Mouse (Mus musculus) liver, embryonic 14.5 days (tissue): ENCODE results near the gene Slc39a10. TPM values are rescaled to one million over a fixed set of nuclear protein-coding genes. Genes with fewer than 3 reads are reported as not detected.

ENCODE experiments used
- ATAC-seq: fragments of 200-750 bp; cut with Nextera tagmentation; 2 replicates; pipeline ENCODE4 v1.8.0; 2017; ENCODE audit warnings: moderate number of reproducible peaks, mild to moderate bottlenecking, moderate library complexity; ENCODE audit not compliant: insufficient read depth
- DNase-seq, 3 experiments: peaks; one replicate each; pipeline ENCODE4 v3.0.0-alpha.2; 2012 to 2013; ENCODE audit warnings: low read depth in 3 of 3, low spot score in 3 of 3
- H3K27ac ChIP-seq: fragments of 300-500 bp; sonication (generic); 2 replicates; pipeline ENCODE4 v1.5.1; 2014; ENCODE audit warnings: moderate library complexity, mild to moderate bottlenecking, control low read depth, inconsistent platforms
- H3K27me3 ChIP-seq: fragments of 300-500 bp; sonication (generic); 2 replicates; pipeline ENCODE4 v1.6.1; 2014; ENCODE audit warnings: mild to moderate bottlenecking, low read length, moderate library complexity; ENCODE audit not compliant: control insufficient read depth, insufficient read depth
- H3K36me3 ChIP-seq: fragments of 300-500 bp; sonication (generic); replicated peaks from 2 replicates; pipeline ENCODE4 v1.6.1; 2014; ENCODE audit warnings: low read depth; ENCODE audit not compliant: control insufficient read depth, insufficient read depth
- H3K4me1 ChIP-seq, 2 experiments: fragments of 200-500 bp in 1 of 2; fragments of 300-500 bp in 1 of 2; sonication (generic) in 1 of 2; replicated peaks; 2 replicates each; pipeline ENCODE4 v1.6.1; 2012 to 2014; ENCODE audit warnings: antibody characterized with exemption in 1 of 2, inconsistent platforms in 1 of 2, low read length in 1 of 2; ENCODE audit not compliant: control insufficient read depth in 2 of 2, insufficient read depth in 2 of 2
- H3K4me2 ChIP-seq: fragments of 300-500 bp; sonication (generic); 2 replicates; pipeline ENCODE4 v1.6.1; 2014; ENCODE audit warnings: low read depth, mild to moderate bottlenecking, control low read depth, moderate library complexity
- H3K4me3 ChIP-seq, 2 experiments: fragments of 200-500 bp in 1 of 2; fragments of 300-500 bp in 1 of 2; sonication (generic) in 1 of 2; 2 replicates each; pipeline ENCODE4 v1.5.1; 2012 to 2014; ENCODE audit warnings: low read depth in 2 of 2, low read length in 2 of 2, mild to moderate bottlenecking in 2 of 2, control low read depth in 1 of 2, inconsistent platforms in 1 of 2, moderate library complexity in 1 of 2; ENCODE audit not compliant: insufficient read depth in 1 of 2
- H3K9ac ChIP-seq: fragments of 300-500 bp; sonication (generic); replicated peaks from 2 replicates; pipeline ENCODE4 v1.6.1; 2014; ENCODE audit warnings: mild to moderate bottlenecking, control low read depth, moderate library complexity
- H3K9me3 ChIP-seq: fragments of 300-500 bp; sonication (generic); 2 replicates; pipeline ENCODE4 v1.6.1; 2016; ENCODE audit warnings: low read length, mixed read lengths; ENCODE audit not compliant: control insufficient read depth
- CTCF ChIP-seq: IDR thresholded peaks from 2 replicates; pipeline ENCODE4 v1.5.1; 2016; ENCODE audit warnings: antibody characterized with exemption, low read depth, control low read depth
- EP300 ChIP-seq: IDR thresholded peaks from 2 replicates; pipeline ENCODE4 v1.6.1; 2016; ENCODE audit warnings: antibody characterized with exemption, low read depth
- WGBS: fragments of 180-500 bp; shearing (Covaris S2); extraction: QIAGEN DNeasy Blood & Tissue Kit; methylation state at CpG from one replicate; pipeline ENCODE4 v1.1.7; 2014; ENCODE audit not compliant: insufficient replicate concordance; 5-methylcytosine and 5-hydroxymethylcytosine counted together
- polyA plus RNA-seq, 2 experiments: library from polyadenylated mRNA; depleted of rRNA in 1 of 2; stranded (reverse) in 1 of 2; unstranded in 1 of 2; fragments of >200 nt; fragmentation: Nextera tagmentation in 1 of 2; extraction: Ambion mirVana in 1 of 2; gene quantifications; 2 replicates each; pipeline versions ENCODE4 v1.2.1 to v1.2.3; 2012 to 2014

The Slc39a10 gene
- polyA plus RNA-seq, 2 experiments, result 2.2 to 5.2 TPM

GRCm38 (mm10) chr1:46912506-46913156 lies 20.0 kb upstream of the Slc39a10 start:
- no peak for ATAC-seq
- no peaks in the 10 kb centered on the region for H3K9me3 ChIP-seq
- no peaks in the 10 kb centered on the region for H3K4me1 ChIP-seq
- no peak for DNase-seq
- WGBS, result 56% methylated on average over 1 of the region's 1 CpGs
- no peaks in the 10 kb centered on the region for H3K36me3 ChIP-seq
- H3K4me3 ChIP-seq, result no peak overlapping the region
- TF ChIP-seq CTCF (no peak), EP300 (no peak)
- no peaks in the 10 kb centered on the region for H3K27me3 ChIP-seq
- H3K9ac ChIP-seq, result no peak overlapping the region
- H3K27ac ChIP-seq, result no peak overlapping the region
- H3K4me2 ChIP-seq, result no peak overlapping the region

- ATAC-seq, result no peak
- no peaks in the 10 kb centered on the region for H3K4me1 ChIP-seq
- H3K4me2 ChIP-seq, result no peak overlapping the region
- H3K27ac ChIP-seq, result no peak overlapping the region
- H3K27me3 ChIP-seq, result no peaks in the 10 kb centered on the region
- DNase-seq, result no peak
- no peaks in the 10 kb centered on the region for H3K9me3 ChIP-seq
- H3K4me3 ChIP-seq, result no peak overlapping the region
- no peak overlapping the region for H3K9ac ChIP-seq
- 66% methylated on average over 3 of the region's 3 CpGs for WGBS
- H3K36me3 ChIP-seq, result no peaks in the 10 kb centered on the region
- TF ChIP-seq CTCF, result no peak
- TF ChIP-seq EP300, result no peak
These were observed 17.5 kb upstream of the Slc39a10 start for GRCm38 (mm10) chr1:46910154-46910553.

DNA sequence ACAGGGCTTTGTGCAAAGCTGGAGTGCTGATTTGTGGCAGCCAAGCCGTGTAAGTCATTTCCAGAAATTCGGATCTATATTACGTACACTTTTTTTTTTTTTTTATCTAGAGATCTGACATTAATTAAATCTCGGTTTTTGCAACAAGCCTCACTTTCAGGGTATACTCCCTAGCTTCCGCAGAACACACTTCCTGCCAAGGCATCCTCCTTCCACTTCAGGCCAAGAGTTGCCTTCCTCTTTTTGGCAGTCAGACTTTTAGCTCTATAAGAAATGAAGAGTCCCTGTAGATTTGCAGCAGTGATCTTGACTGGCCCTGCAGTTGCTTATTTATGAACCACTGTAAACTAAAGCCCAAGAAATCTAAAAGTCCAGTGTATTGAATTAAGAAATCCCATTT lies 13.1 kb upstream of the Slc39a10 start:
- Histone ChIP-seq H3K27ac (no peak overlapping the region), H3K4me3 (no peak overlapping the region), H3K4me2 (no peak overlapping the region), H3K4me1 (no peaks in the 10 kb centered on the region), H3K27me3 (no peaks in the 10 kb centered on the region), H3K9me3 (no peaks in the 10 kb centered on the region), H3K9ac (no peak overlapping the region), H3K36me3 (no peaks in the 10 kb centered on the region)
- DNase-seq, result no peak
- TF ChIP-seq EP300, result no peak
- TF ChIP-seq CTCF, result no peak
- 27% methylated on average over 5 of the region's 5 CpGs for WGBS
- ATAC-seq, result no peak

- Histone ChIP-seq H3K36me3 (no peaks in the 10 kb centered on the region), H3K27me3 (no peaks in the 10 kb centered on the region), H3K9ac (no peak overlapping the region), H3K9me3 (no peaks in the 10 kb centered on the region), H3K27ac (no peak overlapping the region), H3K4me2 (no peak overlapping the region), H3K4me1 (no peaks in the 10 kb centered on the region), H3K4me3 (no peak overlapping the region)
- no peak for DNase-seq
- WGBS, result 55% methylated on average over 2 of the region's 2 CpGs
- no peak for ATAC-seq
- TF ChIP-seq EP300 (no peak), CTCF (no peak)
These were observed 9.5 kb upstream of the Slc39a10 start for GRCm38 (mm10) chr1:46902102-46902683.

DNA sequence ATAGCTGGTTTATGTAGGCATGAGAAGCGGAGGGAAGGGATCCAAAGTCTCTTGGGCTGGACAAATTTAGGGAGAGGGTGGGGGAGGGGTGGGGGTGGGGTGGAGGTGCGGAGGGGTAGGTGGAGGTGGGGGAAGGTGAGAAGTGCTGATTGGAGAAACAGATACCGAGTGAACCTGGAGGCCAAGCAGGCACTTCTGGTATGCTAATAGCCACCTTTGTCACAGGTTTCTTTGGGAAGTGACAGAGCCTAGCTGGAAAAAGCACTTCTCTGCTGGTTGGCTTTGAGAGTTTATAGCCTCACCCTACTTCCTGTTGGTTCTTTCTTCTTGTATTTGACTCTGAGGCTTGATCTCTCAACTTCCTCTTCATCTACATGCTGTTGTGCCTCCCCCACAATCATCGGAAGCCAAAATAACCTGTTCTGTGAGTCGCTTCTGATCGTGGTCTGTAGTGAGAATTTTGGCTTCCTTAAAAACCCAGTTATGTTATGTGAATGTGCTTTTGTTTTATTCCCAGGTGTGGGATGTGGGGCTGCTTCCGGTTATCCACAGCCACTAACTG lies 1.7 kb upstream of the Slc39a10 start:
- H3K27ac ChIP-seq, result no peak overlapping the region
- H3K4me1 ChIP-seq, result 0 out of 4 replicates have a peak, but pooled peaks cover 0 to 2% of the 10 kb centered on the region in 2 experiments
- 9% methylated on average over 7 of the region's 7 CpGs for WGBS
- no peaks in the 10 kb centered on the region for H3K27me3 ChIP-seq
- no peak overlapping the region for H3K4me3 ChIP-seq
- H3K9ac ChIP-seq, result no peak overlapping the region
- no peak overlapping the region for H3K4me2 ChIP-seq
- H3K36me3 ChIP-seq, result no peaks in the 10 kb centered on the region
- no peaks in the 10 kb centered on the region for H3K9me3 ChIP-seq
- ATAC-seq, result no peak
- no peak for DNase-seq
- TF ChIP-seq CTCF, result no peak
- TF ChIP-seq EP300, result no peak
